Mouse (Mus musculus) ES-E14 (cell line): Measurements from ENCODE around the gene Diras1. TPM values are rescaled to one million over a fixed set of nuclear protein-coding genes. Genes with fewer than 3 reads are reported as not detected.
"Not testable (repeated sequence)": the region's sequence is repeated elsewhere in the genome, so short reads cannot be mapped to it uniquely, and the experiment has no call there.

ENCODE experiments used
- DNase-seq: peaks from one replicate; pipeline ENCODE4 v3.0.0-alpha.2; 2013; ENCODE audit warnings: low read depth, low spot score
- H3K27ac ChIP-seq: 2 replicates; pipeline ENCODE4 v1.5.1; 2012; ENCODE audit warnings: low read depth, mild to moderate bottlenecking, low read length, moderate library complexity, mixed read lengths; ENCODE audit not compliant: poor library complexity, insufficient read depth, severe bottlenecking
- H3K36me3 ChIP-seq: 2 replicates; pipeline ENCODE4 v1.6.1; 2012; ENCODE audit warnings: mild to moderate bottlenecking, low read length, moderate library complexity, mixed read lengths; ENCODE audit not compliant: control insufficient read depth, poor library complexity, insufficient read depth, severe bottlenecking
- H3K4me1 ChIP-seq, 2 experiments: fragments of 150-350 bp in 1 of 2; sonication (generic) in 1 of 2; 2 replicates each; pipeline ENCODE4 v1.6.1; 2012; ENCODE audit warnings: low read length in 2 of 2, mild to moderate bottlenecking in 1 of 2, mixed read lengths in 1 of 2; ENCODE audit not compliant: control insufficient read depth in 2 of 2, insufficient read depth in 2 of 2, poor library complexity in 1 of 2
- H3K4me3 ChIP-seq, 2 experiments: fragments of 150-350 bp in 1 of 2; sonication (generic) in 1 of 2; 2 replicates each; pipeline ENCODE4 v1.5.1; 2012; ENCODE audit warnings: low read length in 2 of 2, low read depth in 1 of 2, mild to moderate bottlenecking in 1 of 2, mixed read lengths in 1 of 2; ENCODE audit not compliant: insufficient read depth in 1 of 2, poor library complexity in 1 of 2, severe bottlenecking in 1 of 2
- H3K9ac ChIP-seq: 2 replicates; pipeline ENCODE4 v1.6.1; 2012; ENCODE audit warnings: low read depth, mild to moderate bottlenecking, low read length, mixed read lengths; ENCODE audit not compliant: poor library complexity, insufficient read depth, severe bottlenecking
- H3K9me3 ChIP-seq: fragments of 150-350 bp; sonication (generic); 2 replicates; pipeline ENCODE4 v1.6.1; 2012; ENCODE audit warnings: low read depth, mild to moderate bottlenecking, low read length; ENCODE audit not compliant: control insufficient read depth, insufficient read depth
- CHD2 ChIP-seq: IDR thresholded peaks from 2 replicates; pipeline ENCODE4 v1.6.1; 2014; ENCODE audit warnings: mild to moderate bottlenecking, low read depth, low read length, inconsistent platforms
- HCFC1 ChIP-seq: IDR thresholded peaks from 2 replicates; pipeline ENCODE4 v1.6.1; 2012; ENCODE audit warnings: low read length, inconsistent platforms, borderline replicate concordance; ENCODE audit not compliant: insufficient read depth
- MAFK ChIP-seq: IDR thresholded peaks from 2 replicates; pipeline ENCODE4 v1.6.1; 2014; ENCODE audit warnings: mild to moderate bottlenecking, low read depth, low read length, inconsistent platforms; ENCODE audit not compliant: insufficient read depth
- ZC3H11A ChIP-seq: IDR thresholded peaks from 2 replicates; pipeline ENCODE4 v1.6.1; 2012; ENCODE audit warnings: low read depth, mild to moderate bottlenecking, inconsistent platforms, low read length, borderline replicate concordance
- ZNF384 ChIP-seq: IDR thresholded peaks from 2 replicates; pipeline ENCODE4 v1.6.1; 2012; ENCODE audit warnings: low read depth, low read length, inconsistent platforms
- in situ Hi-C, 2 experiments: fragments of 600-800 bp; cut with MboI; formaldehyde crosslinking; loops; one replicate each; pipeline ENCODE4 v1.15.1; 2025; ENCODE audit warnings: low sequenced_read_pairs in 2 of 2, inconsistent platforms in 1 of 2; ENCODE audit not compliant: unreplicated experiment in 2 of 2
- total RNA-seq: library from RNA; depleted of rRNA; stranded (reverse); fragments of 300-350 nt; gene quantifications from 2 replicates; pipeline ENCODE4 v1.2.3, GENCODE M21; 2012

Gene Diras1
- total RNA-seq, 1 experiment, result 1.1 TPM

DNA sequence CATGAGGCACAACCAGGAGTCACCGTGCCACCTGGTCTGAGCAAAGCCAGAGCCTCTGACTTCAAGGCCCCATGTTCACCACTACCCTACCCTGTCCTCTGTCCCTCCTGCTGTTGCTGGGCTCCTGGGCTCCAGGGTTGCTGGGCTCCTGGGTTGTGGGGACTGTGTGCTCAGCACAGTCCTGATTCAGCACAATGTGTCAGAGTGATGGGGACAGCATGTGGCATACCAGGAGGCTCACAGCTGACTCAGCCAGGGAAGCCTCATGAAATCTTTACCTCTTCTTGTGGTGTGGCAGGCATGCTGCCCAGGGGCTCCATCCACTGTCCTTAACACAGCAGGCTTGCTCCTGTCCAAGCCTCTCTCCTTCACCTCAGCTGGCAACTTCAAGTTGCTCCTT is 33.5 kb downstream of the Diras1 start:
- Histone ChIP-seq H3K4me1 (no peaks in the 10 kb centered on the region; a peak in 1 of 4 replicates), H3K27ac (no peak overlapping the region), H3K9me3 (no peaks in the 10 kb centered on the region), H3K4me3 (no peak overlapping the region), H3K9ac (no peak overlapping the region), H3K36me3 (no peaks in the 10 kb centered on the region)
- DNase-seq, result no peak
- in situ Hi-C loops, result loop anchor here in 1 of 2 experiments (5.0 kb wide), 1 partner anchor 65 kb away; no protein-coding TSS in a partner anchor
- TF ChIP-seq ZNF384 (no peak), MAFK (no peak), ZC3H11A (no peak), CHD2 (no peak), HCFC1 (no peak)

DNA sequence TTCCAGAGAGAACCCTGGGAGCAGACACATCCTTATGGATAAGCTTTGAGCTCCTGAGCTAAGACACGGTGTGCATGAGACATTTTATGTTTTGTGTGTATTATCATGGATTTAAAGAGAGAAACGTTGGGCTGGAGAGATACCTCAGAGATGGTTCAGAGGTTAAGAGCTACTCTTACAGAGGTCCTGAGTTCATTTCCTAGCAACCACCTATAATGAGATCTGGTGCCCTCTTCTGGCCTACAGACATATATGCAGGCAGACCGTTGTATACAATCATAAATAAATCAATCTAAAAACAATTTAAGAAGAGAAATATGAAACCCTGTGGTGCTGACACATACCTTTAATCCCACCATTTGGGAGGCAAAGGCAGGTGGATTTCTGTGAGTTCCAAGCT is 34.5 kb downstream of the Diras1 start:
- Histone ChIP-seq H3K9ac (no peak overlapping the region), H3K4me3 (no peak overlapping the region), H3K36me3 (no peaks in the 10 kb centered on the region), H3K27ac (no peak overlapping the region), H3K4me1 (no peaks in the 10 kb centered on the region; a peak in 1 of 4 replicates), H3K9me3 (no peaks in the 10 kb centered on the region)
- TF ChIP-seq ZC3H11A (peak; percentile 56; the same call in 1 of the 2 replicates), HCFC1 (no peak), ZNF384 (0 out of 2 replicates have a peak, but pooled peaks have one; percentile 27)
- in situ Hi-C loops, result loop anchor here in 1 of 2 experiments (5.0 kb wide), 1 partner anchor 64 kb away; no protein-coding TSS in a partner anchor
- DNase-seq, result no peak

DNA sequence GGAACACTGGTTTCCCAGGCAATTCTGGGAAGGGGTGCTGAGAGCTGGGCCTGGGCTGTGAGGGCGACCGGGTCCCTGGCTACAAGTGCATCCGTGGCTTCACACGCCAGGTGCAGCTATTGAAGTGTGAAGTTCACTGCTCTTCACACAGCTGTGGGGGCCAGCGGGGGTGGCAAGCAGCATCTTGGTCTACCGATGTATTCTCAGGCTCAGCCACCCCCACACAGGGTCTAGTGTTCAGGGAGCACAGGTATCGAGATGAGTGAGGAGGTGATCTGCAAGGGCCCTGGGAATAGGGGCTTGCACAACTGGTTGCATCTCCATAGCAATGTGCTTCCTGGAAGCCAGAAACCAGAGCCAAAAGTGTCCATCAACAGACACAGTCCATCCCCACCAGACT is 35.1 kb downstream of the Diras1 start:
- Histone ChIP-seq H3K9ac (no peak overlapping the region), H3K4me3 (no peak overlapping the region), H3K4me1 (peaks cover 0 to 2% of the 10 kb centered on the region in 2 experiments; a peak in 1 of 4 replicates), H3K27ac (no peak overlapping the region), H3K36me3 (no peaks in the 10 kb centered on the region), H3K9me3 (no peaks in the 10 kb centered on the region)
- in situ Hi-C loops, result loop anchor here in 1 of 2 experiments (5.0 kb wide), 1 partner anchor 63 kb away; no protein-coding TSS in a partner anchor
- no peak for TF ChIP-seq CHD2
- TF ChIP-seq ZNF384, result no peak
- TF ChIP-seq HCFC1, result no peak
- no peak for TF ChIP-seq MAFK
- no peak for TF ChIP-seq ZC3H11A
- DNase-seq, result no peak

DNA sequence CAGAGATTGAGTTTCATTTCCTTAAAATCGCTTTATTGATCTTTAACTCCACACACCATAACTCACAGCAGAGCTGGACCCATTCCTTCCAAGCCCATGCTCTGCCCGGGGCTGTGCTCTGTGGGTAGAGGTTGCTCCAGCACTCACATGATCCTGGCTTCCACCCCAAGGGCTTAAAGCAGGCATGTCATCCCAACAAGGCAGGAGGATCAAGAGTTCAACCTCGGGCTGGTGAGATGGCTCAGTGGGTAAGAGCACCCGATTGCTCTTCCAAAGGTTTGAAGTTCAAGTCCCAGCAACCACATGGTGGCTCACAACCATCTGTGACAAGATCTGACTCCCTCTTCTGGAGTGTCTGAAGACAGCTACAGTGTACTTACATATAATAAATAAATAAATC is 35.6 kb downstream of the Diras1 start:
- not testable (repeated sequence) for H3K36me3 ChIP-seq, H3K4me3 ChIP-seq, H3K4me1 ChIP-seq, DNase-seq, H3K27ac ChIP-seq, H3K9me3 ChIP-seq, H3K9ac ChIP-seq
- in situ Hi-C loops, result loop anchor here (5.0 to 10.0 kb wide), 2 partner anchors 63 to 65 kb away; no protein-coding TSS in a partner anchor

DNA sequence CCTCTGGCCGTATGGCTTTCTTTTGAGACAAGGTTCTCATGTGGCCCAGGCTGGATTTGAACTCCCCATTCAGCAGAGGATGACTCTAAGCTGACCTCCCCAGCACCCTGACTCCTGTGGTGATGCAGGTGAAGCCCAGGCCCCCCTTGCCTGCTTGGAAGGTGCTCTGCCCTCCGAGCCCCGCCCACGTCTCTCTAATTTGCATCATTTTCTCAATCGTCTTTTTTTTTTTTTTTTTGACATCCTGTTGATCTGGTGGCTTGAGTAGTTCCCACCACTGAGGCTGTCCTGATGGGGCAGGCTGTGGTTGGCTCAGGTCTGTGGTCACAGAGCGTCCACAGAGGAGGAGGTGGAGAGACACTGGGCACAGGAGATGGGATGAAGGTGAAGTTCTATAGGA is 36.0 kb downstream of the Diras1 start:
- H3K9me3 ChIP-seq, result no peaks in the 10 kb centered on the region
- in situ Hi-C loops, result loop anchor here in 1 of 2 experiments (10.0 kb wide), 1 partner anchor 65 kb away; no protein-coding TSS in a partner anchor

More for the DNA sequence above, 36.0 kb downstream of the Diras1 start:
- DNase-seq, result no peak
- Histone ChIP-seq H3K36me3 (no peaks in the 10 kb centered on the region), H3K4me1 (peaks cover 0 to 6% of the 10 kb centered on the region in 2 experiments; a peak in 1 of 4 replicates), H3K4me3 (no peak overlapping the region), H3K27ac (no peak overlapping the region), H3K9ac (no peak overlapping the region)
- TF ChIP-seq ZC3H11A (no peak), MAFK (no peak), ZNF384 (0 out of 2 replicates have a peak, but pooled peaks have one; percentile 5), CHD2 (no peak), HCFC1 (no peak)
